Mouse (Mus musculus) c-Kit-positive CD71-negative TER-119-negative erythroid progenitor cells, embryonic 14.5 days (primary cell): ENCODE data around the gene Aldh4a1.
A peak's percentile ranks its signal among the peaks of the same experiment; 100 is the strongest.

Experiments used
- DNase-seq: peaks from one replicate; pipeline ENCODE4 v3.0.0-alpha.2; 2013; ENCODE audit warnings: low read depth

The Aldh4a1 gene

DNA sequence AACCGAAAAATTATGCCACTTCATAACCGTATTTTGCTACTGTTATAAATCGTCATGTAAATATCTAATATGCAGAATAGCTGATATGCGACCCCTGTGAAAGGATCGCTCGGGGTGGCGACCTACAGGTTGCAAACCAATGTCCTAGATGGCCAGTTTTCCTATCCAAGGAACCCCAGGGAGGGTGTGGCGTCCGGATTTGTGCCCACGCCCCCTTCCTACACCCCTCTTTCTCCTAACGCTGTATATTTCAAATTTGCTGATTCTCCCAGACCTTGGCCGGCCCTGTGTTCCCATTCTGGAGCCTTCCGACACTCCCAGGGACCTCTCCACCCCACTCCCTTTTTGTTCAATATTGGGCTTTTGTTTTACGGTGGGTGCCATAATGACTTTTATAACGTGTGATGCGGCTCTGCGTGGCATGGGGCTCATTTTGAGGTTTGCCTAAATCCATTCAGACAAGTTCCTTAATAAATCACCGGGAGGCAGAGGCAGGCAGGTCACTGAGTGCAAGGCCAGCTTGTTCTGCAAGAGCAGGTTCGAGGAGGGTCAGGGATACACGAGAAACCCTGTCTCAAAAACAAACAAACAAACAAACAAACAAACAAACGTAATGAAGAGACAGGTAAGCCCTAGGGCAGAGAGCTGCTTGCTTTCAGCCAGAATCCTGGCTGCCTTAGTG, 909 bp downstream of the Aldh4a1 start:
- no peak for DNase-seq

DNA sequence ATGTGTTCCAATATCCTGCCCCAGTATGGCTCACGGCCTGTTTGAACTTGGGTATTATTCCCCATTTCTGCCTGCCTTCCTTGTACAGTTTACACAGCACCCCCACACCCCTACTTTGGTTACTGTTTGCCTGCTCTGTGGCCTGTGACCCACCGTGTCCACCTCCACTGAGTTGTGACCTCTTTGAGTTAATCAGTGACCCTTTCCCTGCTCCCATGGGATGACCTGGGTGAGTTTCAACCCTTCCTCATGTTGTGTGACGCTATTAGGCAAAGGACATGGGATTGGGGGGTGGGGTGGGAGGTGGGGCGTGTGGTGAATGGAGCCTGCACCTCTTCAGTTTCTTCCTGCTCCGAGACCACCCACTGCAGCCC, 1.4 kb downstream of the Aldh4a1 start:
- no peak for DNase-seq

DNA sequence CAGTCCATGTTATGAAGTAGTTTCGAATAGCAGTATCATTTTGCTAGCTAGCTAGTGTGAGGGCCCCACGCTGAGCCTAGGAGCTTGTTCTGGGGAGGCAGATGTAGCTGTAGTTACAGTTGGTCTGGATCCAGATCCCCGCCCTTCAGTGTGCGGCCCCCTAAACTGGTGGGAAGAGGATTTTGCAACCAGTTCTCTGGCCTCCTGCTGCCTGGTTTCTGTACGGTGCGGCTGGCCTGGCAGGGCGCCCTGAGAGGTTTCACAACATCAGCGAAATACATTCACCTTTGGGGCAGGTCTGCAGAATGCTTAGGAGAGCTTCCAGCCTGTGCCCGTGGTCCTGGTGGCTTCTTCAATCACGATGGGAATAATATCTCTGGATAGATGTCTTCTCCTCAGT, 2.0 kb downstream of the Aldh4a1 start:
- no peak for DNase-seq

DNA sequence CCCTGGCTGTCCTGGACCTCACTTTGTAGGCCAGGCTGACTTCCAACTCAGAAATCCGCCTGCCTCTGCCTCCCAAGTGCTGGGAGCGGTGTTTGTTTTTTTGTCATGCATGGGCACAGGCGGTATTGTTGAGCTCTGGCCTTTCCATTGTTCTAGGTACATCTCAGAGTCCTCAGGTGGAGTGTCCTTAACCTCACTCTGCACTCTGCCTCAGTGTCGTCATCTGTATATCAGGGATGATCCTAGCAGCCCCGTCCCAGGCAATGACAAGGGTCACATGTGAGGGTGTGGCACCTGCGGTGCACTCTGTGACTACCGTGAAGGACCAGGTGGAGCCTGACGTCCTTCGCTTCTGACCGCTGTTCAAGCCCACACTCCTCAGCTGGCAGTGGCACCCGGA, 4.7 kb downstream of the Aldh4a1 start:
- no peak for DNase-seq

DNA sequence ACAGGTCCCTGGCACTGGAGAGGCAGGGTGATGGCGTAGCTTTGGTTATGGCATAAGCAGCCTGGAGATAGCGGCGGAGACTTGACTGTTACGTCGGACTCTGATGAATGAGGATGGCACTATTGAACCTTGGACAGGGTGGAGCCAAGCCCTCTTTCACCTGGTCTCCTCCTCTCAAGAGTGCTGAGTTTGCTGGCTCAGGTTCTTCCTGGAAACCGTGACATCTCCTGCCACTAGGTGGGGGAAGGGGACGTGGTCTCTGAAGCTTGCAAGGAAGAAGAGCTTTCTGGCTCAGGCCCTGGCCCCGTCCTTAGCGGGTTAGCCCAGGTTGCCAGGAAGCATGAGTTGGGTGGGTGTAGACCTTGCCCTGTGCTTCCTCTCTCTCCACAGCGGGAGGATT, 7.5 kb downstream of the Aldh4a1 start:
- no peak for DNase-seq

DNA sequence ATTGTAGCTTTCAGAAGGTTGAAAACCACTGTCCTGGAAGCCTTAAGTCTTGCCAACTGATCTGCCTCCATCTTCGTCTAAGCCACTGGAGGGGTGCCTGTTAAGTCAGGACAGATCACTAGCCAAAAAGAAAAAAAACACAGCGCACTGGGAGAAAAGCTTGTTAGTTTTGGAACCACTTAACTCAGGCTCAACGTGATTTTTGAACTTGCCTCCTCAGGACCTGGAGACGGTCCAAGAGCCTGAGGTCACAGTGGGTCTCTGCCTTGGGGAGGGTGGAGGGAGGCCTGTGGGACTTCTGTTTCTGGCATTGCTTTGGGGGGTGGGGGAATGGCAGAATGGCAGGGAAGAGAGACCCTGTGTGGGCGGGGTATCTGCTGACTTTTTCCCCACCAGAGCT, 8.5 kb downstream of the Aldh4a1 start:
- DNase-seq = no peak

DNA sequence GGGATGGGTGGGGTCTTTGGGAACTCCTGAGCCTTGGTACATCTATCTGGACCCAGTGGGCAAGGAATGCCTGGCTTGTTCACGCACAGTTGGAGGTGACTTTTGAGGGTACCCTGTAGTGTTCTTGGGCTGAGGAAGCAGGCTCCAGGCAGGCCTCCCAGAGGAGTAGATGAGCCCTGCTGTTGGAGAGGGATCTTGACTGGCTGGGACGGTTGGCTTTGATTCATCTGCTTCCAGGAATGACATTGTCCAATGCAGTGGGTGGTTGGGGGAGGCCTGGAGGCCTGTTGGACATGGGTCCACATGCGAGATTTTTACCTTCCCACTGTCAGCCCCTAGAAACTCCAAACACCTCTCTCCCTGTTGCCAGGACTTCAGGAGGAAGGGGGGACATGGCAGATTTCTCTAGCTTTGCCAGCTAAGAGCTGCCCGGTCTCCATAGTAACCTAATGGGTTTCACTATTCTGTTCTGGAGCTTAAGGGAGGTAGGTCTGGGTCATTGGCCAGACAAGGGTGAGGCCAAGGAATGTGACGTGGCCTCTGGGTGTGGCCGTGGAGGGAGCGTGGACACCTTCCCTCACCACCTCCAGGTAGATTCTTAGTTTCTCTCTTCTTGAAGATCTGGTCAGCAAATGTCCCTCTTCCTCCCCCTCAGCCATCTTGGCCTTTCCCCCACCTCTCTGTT, 9.0 kb downstream of the Aldh4a1 start:
- no peak for DNase-seq

DNA sequence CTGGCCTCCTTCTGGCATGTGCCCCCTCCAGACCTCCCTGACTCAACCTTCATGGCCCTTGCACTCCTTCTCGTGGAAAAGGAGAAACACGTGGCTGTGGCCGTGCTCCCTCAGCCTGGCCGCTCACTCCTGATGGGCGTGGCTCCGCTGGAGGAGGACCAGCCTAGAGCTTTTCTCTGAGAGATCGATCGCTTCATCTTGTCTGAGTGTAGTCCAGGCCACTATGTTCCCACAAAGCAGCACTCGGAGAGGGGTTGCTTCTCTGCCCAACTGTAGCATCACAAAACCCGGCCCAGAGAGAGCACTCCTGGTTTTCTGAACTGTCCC, 9.6 kb downstream of the Aldh4a1 start:
- no peak for DNase-seq

DNA sequence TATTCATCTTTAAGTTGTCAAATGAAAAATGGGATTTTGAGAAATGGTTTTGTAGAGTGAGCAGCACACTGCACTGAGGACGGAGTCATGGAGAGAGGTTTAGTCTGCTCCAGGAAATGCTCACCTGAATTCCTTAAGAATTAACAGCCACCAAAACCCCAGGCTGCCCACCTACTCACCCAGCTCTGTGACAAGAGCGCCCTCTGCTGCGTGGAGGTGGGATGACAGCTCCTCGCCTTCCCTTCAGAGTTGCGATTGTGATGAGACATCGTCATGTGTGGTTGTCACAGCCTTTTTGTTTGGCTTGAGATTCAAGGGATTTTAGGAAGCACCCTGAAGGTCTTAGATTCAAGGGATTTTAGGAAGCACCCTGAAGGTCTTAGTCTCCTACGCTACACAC, 13.7 kb downstream of the Aldh4a1 start:
- peak; percentile 56 for DNase-seq

DNA sequence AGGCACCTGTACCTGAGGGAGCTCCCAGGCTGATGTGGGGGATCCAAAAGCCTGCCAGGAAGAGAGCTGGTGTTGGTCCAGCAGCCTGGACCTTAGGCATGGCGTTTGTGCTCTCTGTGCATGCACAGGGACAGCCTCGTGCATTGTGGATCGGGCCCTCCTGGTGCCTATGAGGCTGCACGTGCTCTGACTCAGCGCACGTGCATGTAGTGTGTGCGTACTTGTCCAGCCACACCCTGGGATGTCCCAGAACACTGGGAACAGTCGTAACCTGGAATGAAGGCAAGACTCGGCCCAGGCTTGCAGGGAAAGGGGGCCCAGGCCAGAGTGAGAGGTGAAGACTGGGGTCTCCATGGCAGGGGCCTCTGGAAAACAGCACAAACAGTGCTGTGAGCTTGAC, 15.2 kb downstream of the Aldh4a1 start:
- no peak for DNase-seq

DNA sequence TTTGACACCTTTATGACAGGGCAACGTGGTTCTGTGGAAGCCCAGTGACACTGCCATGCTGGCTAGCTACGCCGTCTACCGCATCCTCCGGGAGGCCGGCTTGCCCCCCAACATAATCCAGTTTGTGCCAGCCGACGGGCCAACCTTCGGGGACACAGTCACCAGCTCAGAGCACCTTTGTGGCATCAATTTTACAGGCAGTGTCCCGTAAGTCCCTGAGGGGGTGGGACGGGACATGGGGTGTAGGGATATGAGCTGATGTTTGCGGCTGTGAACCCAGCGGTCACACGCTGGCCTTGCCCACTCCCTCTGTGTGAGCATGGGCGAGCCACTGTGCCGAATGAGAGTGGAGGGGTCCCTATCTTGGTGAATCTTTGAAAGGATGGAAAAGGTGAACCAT, 15.7 kb downstream of the Aldh4a1 start:
- no peak for DNase-seq

DNA sequence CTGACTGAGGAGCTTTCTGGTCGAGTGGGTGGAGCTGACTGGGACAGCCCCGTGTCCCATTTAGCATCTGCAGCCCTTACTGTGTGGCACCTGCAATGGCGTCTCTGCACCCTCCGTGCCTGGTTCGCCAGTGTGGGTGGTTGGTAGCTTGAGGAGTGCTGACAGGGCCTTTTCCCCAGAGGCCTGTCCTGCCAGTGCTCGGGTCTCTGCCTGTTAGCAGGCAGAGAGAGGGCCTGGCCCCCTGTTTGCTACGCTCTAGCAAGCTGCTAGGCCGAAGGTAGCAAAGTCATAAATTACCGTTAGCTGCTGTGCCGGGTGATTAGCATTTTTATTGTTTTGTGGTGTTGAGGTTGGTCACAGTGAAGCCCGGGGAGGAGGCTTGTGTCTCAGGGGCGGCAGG, 17.1 kb downstream of the Aldh4a1 start:
- DNase-seq = no peak

DNA sequence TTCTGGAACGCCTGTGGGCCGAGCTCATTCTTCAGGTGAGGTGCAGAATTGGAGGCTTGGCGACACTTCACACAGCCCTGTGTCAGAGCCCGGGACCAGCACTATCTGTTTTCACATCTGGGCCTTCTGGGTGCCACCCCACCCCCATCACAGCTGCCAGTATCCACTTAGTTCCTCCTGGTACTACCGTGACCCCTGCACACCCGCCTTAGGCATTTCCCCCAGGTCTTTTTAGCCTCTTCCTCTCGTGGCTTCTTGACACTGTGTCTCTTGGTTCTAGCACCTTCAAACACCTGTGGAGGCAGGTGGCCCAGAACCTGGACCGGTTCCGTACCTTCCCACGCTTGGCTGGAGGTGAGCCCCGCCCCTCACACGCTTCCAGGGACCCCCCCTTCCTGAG, 17.7 kb downstream of the Aldh4a1 start:
- no peak for DNase-seq

DNA sequence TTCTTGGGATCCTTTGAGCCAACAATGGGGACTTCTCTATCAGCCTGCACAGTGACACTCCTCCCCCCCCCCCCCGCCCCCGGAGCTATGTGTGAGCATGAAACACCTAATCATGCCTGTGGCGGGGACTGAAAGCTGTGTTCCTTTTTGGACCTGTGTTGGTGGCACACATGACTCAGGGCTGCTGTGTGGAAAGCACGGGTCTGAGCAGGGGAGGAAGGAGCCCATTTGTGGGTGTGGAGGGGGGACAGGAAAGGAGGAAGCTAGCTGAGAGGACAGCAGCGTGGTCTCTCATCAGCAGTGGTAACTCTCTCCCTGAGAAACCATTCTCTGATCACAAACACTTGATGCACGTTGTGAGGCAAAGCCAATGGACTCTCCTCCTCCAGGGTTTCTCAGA, 18.1 kb downstream of the Aldh4a1 start:
- no peak for DNase-seq

DNA sequence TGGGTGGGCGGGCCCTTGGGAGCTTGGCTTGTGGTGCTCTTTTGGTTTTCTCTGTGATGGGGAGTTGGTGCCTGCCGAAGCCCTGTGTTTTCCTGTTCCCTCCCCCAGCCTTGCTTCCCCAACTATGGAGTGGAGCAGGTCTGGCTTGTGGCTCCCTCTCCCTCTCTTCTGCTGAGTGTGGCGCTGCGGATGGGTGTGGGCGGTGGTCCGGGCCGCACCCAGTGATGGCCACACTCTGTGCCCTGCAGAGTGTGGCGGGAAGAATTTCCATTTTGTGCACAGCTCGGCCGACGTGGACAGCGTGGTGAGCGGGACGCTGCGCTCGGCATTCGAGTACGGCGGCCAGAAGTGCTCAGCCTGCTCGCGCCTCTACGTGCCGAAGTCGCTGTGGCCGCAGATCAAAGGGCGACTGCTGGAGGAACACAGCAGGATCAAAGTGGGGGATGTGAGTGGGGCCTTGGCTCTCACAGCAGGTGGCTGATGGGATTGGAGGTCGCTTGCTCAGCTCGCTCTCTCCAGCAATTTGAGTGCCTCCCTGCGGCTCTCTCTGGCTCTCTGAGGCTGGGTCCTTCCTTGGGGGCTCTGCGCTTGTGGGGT, 19.3 kb downstream of the Aldh4a1 start:
- no peak for DNase-seq

DNA sequence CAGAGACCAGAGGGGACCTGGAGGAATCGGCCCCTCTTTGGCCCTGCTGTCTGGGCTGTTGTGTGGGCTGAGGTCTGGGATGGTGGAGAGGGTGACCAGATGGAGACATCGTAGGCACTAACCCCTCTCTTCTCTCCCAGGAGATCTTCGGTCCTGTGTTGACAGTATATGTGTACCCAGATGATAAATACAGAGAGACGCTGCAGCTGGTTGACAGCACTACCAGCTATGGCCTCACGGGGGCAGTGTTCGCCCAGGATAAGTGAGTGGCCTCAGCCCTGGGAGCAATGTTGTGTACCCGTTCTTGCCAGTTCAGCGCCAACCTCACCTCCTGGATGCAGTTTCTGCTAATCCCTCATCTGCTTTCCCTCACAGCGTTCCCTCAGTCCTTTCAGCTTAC, 21.3 kb downstream of the Aldh4a1 start:
- DNase-seq = peak; percentile 68

DNA sequence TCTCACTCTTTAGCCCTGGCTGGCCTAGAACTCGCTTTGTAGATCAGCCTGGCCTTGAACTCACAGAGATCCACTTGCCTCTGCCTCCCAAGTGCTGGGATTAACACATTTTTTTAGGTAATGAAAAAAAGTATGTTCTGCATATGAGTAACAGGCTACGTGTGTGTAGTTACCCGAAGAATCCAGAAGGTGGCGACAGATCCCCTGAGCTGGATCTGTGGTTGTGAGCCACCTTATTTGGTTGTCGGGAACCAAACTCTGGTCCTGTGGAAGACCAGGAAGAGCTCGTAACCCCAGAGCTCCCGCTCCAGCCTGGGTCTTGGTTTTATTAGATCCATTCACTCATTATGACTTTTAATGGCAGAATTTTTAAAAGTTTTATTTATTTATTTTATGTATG, 24.2 kb downstream of the Aldh4a1 start:
- no peak for DNase-seq

DNA sequence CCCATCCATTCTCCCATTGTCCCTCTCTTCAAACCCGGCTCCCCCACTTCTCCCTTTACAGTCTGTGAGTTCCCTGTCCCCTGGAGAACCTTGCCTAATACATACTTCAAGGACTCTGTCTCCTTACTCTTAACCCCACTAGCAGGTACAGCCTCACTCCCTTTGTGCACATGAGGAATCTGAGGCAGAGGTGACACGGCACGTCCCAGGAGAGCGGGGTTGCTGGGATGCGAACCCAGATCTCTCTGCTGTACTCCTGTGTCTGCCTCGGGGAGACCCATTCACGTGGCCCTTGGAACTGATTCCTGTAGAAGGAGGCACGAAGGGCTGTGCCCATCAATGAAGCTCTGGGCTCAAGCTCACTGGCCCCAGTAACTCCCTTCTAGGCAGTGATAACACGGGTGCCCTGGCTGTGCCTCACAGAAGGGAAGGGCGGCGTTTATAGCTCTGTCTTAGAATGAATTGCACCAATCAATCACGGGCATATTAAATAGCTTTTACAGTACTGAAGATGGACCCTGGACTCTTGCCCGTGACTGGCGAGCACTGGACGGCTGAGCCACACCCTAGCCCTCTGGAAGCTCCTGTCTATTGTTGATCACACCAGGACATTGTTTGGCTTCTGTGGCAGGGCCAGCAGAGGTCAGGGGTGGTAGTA, 27.5 kb downstream of the Aldh4a1 start:
- DNase-seq = no peak

DNA sequence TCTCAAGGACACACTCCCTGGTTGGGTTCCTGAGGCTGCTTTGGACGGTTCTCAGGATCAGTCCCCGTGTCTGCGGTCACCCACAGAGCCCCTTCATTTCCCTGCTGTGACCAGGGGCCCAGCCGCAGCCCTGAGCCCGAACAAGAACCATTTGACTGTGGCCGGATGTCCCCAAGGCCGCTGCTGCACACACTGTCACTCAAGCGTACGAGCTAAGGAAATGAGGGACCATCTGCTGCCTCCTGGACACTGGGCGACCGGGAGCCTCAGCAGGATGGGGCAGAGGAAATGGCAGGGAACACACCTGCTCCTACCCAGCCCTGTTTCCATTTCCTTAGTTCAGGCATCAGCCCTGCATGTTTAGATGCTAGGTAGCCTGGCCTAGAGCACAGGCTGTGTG, 28.2 kb downstream of the Aldh4a1 start:
- DNase-seq = no peak

DNA sequence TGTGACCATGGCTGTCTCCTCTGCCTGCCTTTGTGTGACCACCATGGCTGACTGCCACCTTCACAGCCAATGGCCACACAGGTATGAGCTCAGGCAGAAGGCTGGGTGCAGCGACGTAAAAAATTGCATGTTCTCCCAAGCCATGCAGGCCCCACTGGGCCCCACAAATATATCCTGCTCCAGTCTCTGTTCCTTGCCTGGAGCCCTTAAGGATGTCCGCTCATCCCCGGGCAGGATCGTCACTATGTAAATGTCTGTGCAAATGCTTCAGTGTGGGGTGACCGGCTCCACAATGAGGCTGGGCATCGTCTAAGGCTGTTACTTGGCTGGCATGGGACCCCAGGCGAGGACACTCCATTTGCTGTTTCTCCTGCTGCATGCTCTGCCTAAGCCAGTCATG, 30.6 kb downstream of the Aldh4a1 start, which contains the start of gene Tas1r2:
Gene Tas1r2, plus strand, starts transcription at position 301 of the 400 bp plus-strand sequence.
- DNase-seq = no peak

DNA sequence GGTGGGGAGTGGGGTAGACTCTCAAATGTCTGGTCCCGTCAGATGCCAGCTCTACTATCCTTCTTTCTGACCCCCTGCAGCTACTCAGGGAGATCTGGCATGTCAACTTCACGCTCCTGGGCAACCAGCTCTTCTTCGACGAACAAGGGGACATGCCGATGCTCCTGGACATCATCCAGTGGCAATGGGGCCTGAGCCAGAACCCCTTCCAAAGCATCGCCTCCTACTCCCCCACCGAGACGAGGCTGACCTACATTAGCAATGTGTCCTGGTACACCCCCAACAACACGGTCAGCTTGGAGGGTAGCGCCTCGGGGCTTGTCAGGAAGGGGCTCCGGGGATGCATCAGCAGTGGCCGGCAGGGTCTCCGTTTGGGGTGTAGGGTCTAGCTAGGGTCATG, 39.2 kb downstream of the Aldh4a1 start:
- DNase-seq = no peak

DNA sequence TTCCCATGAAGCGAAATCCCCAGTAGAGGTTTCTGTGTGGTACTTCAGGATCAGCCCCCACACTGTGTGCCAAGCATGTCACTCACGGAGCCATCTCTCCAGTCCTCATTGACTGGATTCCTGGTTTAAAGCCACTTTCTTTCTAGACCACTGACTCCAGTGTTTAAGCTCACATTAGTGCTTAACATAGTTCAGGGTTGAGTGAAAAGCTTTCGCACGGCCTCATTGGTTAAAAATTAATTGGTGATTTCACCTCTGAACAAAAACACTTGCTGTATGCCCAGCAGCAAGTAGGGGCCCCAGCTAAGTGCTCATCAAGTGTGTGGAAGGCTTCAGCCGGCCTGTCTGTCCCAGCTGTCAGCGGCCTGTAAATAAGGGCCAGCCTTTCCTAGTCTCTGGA, 45.0 kb downstream of the Aldh4a1 start:
- no peak for DNase-seq

DNA sequence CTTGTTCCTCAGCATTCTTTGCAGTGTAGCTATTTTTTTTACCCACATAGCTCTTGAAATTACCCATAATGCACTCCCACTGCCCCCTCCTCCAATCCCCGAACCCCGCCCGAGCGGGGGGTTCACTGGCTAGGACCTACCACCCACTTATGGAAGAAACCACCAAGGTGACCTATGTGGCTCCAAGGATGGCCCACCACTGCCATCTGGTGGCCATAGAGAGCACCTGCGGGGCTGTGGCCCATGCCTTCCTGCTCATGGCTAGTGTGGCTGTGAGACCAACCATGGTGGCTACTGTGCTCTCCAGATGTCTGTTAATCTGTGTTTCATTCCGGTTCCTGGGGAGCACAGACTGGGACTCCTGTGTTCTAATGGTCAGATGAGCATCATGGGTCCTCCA, 47.2 kb downstream of the Aldh4a1 start:
- peak; percentile 56 for DNase-seq
